Mouse (Mus musculus) testis, adult 2 months (tissue): ENCODE measurements around the gene Fam98c.

Source experiments
- CTCF ChIP-seq: fragments of 200-500 bp; IDR thresholded peaks from 2 replicates; pipeline ENCODE4 v1.5.1; 2012; ENCODE audit warnings: low read depth, mild to moderate bottlenecking, inconsistent platforms, low read length, moderate library complexity; ENCODE audit not compliant: control insufficient read depth, insufficient read depth, insufficient replicate concordance
- POLR2A ChIP-seq: fragments of 200-500 bp; IDR thresholded peaks from 2 replicates; pipeline ENCODE4 v1.6.1; 2012; ENCODE audit warnings: low read depth, mild to moderate bottlenecking, inconsistent platforms, low read length, moderate library complexity; ENCODE audit not compliant: control insufficient read depth

DNA sequence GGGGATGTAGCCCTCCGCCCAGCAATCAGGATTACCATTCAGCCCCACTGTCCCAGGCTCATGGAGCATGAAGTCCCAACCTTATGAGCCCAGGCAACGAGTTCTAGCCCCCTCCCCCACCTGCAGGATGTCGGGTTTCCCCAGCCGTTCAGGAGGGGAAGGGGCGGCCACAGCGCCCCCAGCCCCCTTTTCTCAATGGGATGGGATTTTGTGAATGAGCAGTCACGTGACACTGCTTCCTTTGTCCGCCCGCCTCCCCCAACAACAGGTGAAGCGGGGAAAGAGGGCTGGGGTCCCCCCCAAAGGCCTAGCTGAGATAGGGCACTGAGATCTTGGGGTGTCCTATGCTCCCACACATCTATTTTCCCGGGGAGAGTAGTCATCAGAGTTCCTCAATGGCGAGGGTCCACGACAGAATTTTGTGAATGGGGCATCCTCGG lies 12.8 kb upstream of the Fam98c start:
- TF ChIP-seq CTCF (no peak), POLR2A (no peak)
